In the genomic region with DNA sequence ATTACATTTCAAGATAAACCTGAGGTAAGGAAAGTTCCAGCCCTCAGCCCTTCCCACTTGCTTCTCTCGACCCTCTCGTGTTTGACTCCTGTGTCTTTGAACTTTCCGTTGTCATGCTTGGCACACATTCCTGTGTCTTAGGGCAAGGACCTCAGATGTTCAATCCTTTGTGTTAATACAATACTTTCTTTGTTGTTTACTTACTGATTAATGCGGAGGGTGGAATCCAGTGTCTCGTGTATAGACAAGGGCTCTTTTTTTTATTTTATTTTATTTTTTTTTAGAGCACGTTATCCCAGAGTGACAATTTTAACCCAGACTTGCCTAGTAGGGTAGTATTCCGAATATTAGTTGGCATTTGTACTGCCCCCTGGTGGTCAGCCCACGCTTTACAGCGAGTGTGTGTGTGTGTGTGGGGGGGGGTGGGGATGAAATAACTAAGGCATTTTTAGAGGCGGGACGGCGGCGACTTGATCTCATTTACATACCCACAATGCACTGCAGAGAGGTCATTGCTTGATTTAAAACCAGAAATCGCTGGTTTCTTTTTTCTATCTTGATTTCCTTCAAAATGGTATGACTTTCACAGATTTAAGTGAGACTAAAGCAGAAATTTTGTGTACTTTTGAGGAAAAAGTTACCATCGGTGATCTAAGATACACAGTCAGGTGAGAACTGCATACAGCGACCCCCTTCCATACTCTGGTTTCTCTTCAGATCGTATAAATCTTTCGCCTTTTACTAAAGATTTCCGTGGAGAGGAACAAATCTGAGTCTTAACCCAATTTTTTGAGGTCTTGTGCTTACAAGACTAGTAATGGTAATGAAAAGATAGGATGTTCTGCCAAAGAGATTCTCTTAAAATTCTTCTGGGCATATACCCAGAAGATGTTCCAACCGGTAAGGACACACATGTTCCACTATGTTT, we compare ENCODE assay signal across 8 mouse cellular contexts. TPM values are rescaled to one million over a fixed set of nuclear protein-coding genes. Genes with fewer than 3 reads are reported as not detected.
DNase-seq lines count a peak whose midpoint lies in the region; ATAC-seq and TF ChIP-seq lines count a peak whose summit lies in the region.

No protein-coding gene starts in this region.

- peaks cover 21% of the 10 kb centered on the region for H3K4me1 ChIP-seq in forebrain, embryonic 10.5 days

- WGBS in forebrain, embryonic 10.5 days, result 2% methylated on average over 20 of the region's 20 CpGs

- no peaks in the 10 kb centered on the region for H3K9me3 ChIP-seq in forebrain, embryonic 10.5 days

- peak; percentile 77 for TF ChIP-seq CTCF in brain, embryonic 14.5 days (IDR thresholded peaks at IDR 0.05; ENCODE audit: borderline replicate concordance, extremely low read depth, insufficient read depth, insufficient read length)

- peak overlapping the region; percentile 25; the same call in 1 of the 2 replicates for H3K4me3 ChIP-seq in forebrain, embryonic 10.5 days

- peak overlapping the region; percentile 92 for H3K27ac ChIP-seq in forebrain, embryonic 10.5 days

- no peaks in the 10 kb centered on the region for H3K36me3 ChIP-seq in forebrain, embryonic 10.5 days (replicated peaks)

- H3K27me3 ChIP-seq in forebrain, embryonic 10.5 days (ENCODE audit: poor library complexity, severe bottlenecking), result no peaks in the 10 kb centered on the region

- no peak for TF ChIP-seq POLR2A in brain, embryonic 14.5 days (IDR thresholded peaks at IDR 0.05; ENCODE audit: borderline replicate concordance, extremely low read depth, insufficient read depth, insufficient read length, poor library complexity, severe bottlenecking)

- peak; percentile 42 for DNase-seq in cerebellum, adult 11 months
- peak; percentile 83 for DNase-seq in brain, embryonic 14.5 days (ENCODE audit: low read depth)
- DNase-seq in forebrain, embryonic 10.5 days (ENCODE audit: extremely low spot score, low spot score), result peak; percentile 89
- peak; percentile 44 to 65 for DNase-seq in left cerebral cortex, adult 18-20 months (ENCODE audit: low spot score in 2 of 2)
- peak; percentile 64 to 89 for DNase-seq in spleen, postnatal 10 days (ENCODE audit: low spot score in 2 of 2)

- no peak for ATAC-seq in cerebellum, adult (ENCODE audit: insufficient number of reproducible peaks, low FRiP score, low TSS enrichment)
- ATAC-seq in hematopoietic stem cell, adult 5-6 weeks (replicated peaks in 1 of 2; ENCODE audit: insufficient read depth in 1 of 2, low FRiP score in 2 of 2, low TSS enrichment in 1 of 2, low read depth in 1 of 2, poor library complexity in 2 of 2, severe bottlenecking in 2 of 2), result peak; percentile 92 to 93; a peak in 3 of 4 replicates
- peak; percentile 100 for ATAC-seq in megakaryocyte progenitor cell, adult 5-6 weeks (replicated peaks; ENCODE audit: poor library complexity)

RNA-seq across cellular contexts. Expression of a gene that starts 28.0 kb away (rescaled TPM):
- polyA plus RNA-seq in brain, embryonic 14.5 days (2012; rRNA removed), result 14.5 and 23.7 TPM in 2 replicates
- polyA plus RNA-seq in forebrain, embryonic 10.5 days (2016; fragmentation: Nextera tagmentation; extraction: Ambion mirVana), result 117 and 119 TPM in 2 replicates
- 21.9 and 30.0 TPM in 2 replicates for total RNA-seq in hematopoietic stem cell, adult 5-6 weeks (2017)
- total RNA-seq in left cerebral cortex, adult 18-20 months (2021), result under 1 TPM in 1 of 2 experiments, not detected in 1; 0.16 TPM
- 33.3 and 33.7 TPM in 2 replicates for total RNA-seq in megakaryocyte progenitor cell, adult 5-6 weeks (2015)
- total RNA-seq in megakaryocyte progenitor cell, adult 5-6 weeks (2017), result 45.9 and 46.4 TPM in 2 replicates

RNA-seq across cellular contexts. Expression of a gene that starts 41.3 kb away (rescaled TPM):
- 6.2 and 7.0 TPM in 2 replicates for polyA plus RNA-seq in brain, embryonic 14.5 days (2012; rRNA removed)
- 7.3 and 7.8 TPM in 2 replicates for polyA plus RNA-seq in forebrain, embryonic 10.5 days (2016; fragmentation: Nextera tagmentation; extraction: Ambion mirVana)
- total RNA-seq in hematopoietic stem cell, adult 5-6 weeks (2017), result 3.8 TPM in 1 of 2 replicates, not detected in the other
- total RNA-seq in left cerebral cortex, adult 18-20 months (2021), result 1 to 10 TPM; 4.1 to 4.3 TPM
- 6.2 and 8.5 TPM in 2 replicates for total RNA-seq in megakaryocyte progenitor cell, adult 5-6 weeks (2015)
- 1.7 and 4.9 TPM in 2 replicates for total RNA-seq in megakaryocyte progenitor cell, adult 5-6 weeks (2017)

RNA-seq across cellular contexts. Expression of a gene that starts 41.5 kb away (rescaled TPM):
- 1.3 and 1.6 TPM in 2 replicates for polyA plus RNA-seq in brain, embryonic 14.5 days (2012; rRNA removed)
- polyA plus RNA-seq in forebrain, embryonic 10.5 days (2016; fragmentation: Nextera tagmentation; extraction: Ambion mirVana), result 0.15 and 0.53 TPM in 2 replicates
- not detected in 2 replicates for total RNA-seq in hematopoietic stem cell, adult 5-6 weeks (2017)
- under 1 TPM; 0.26 to 0.40 TPM for total RNA-seq in left cerebral cortex, adult 18-20 months (2021)
- not detected in 2 replicates for total RNA-seq in megakaryocyte progenitor cell, adult 5-6 weeks (2015)
- not detected in 2 replicates for total RNA-seq in megakaryocyte progenitor cell, adult 5-6 weeks (2017)

RNA-seq across cellular contexts. Expression of a gene that starts 54.4 kb away (rescaled TPM):
- 838 and 897 TPM in 2 replicates for polyA plus RNA-seq in brain, embryonic 14.5 days (2012; rRNA removed)
- polyA plus RNA-seq in forebrain, embryonic 10.5 days (2016; fragmentation: Nextera tagmentation; extraction: Ambion mirVana), result 878 and 901 TPM in 2 replicates
- 2,027 and 2,234 TPM in 2 replicates for total RNA-seq in hematopoietic stem cell, adult 5-6 weeks (2017)
- 100 to 1,000 TPM; 585 to 613 TPM for total RNA-seq in left cerebral cortex, adult 18-20 months (2021)
- total RNA-seq in megakaryocyte progenitor cell, adult 5-6 weeks (2015), result 4,838 and 5,186 TPM in 2 replicates
- total RNA-seq in megakaryocyte progenitor cell, adult 5-6 weeks (2017), result 1,989 and 2,131 TPM in 2 replicates

Comparison
In these comparisons a context has a peak if more than half of its experiments do, and no peak if none do; other contexts are left out.
1. RNA of a gene that starts 28.0 kb away (total RNA-seq): 33.3 to 46.4 TPM in megakaryocyte progenitor cell, adult 5-6 weeks and 21.9 to 30.0 TPM in hematopoietic stem cell, adult 5-6 weeks; 0.16 TPM in left cerebral cortex, adult 18-20 months; every median in the first group is over 10 times any median in the second.
2. Peak in every context shown above with its lines, with median percentiles within 50 percentile points of each other: DNase-seq.